Mouse (Mus musculus): Measurements from ENCODE around the gene Dyrk2.

Gene Dyrk2

DNA sequence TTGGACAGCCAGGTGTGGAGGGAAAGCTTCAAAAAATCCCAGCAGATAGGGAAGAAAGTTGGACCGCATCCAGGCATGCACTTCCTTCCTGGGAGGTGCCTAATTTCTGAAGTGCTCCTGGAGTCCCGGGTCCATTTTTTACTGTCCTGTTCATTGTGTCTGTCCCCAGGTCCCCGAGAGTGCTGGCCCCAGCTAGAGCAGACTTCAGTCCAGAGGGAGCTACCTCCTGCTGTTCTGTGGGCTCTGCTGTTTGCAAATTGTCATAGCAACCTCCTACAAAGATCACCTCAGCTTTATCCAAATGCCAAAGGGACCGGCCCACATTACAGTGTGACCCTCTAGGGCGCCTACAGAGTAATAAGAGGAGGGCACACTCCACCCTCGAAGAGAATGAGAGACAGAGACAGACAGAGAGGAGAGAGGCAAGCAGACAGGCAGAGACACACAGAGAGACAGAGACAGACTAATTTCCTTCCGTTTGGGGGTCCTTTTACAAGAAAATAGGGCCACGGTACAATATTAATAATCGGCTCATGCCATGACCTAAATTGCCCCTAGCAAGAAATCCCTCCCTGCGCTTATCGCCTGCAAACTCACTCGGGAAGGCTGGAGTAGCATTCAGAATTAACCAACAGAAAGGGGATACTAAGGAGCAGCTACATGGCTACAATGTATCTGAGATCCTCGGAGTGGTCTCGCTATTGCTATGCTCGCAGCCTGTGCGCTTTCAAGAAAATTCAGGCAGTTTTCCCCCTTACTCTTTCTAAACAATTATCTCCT is at the start of gene Dyrk2:
TSS of gene Dyrk2 (minus strand) at position 9 of the 780 bp plus-strand sequence.
- DNase-seq = peak; percentile 49 to 58

- DNase-seq = no peak
These were observed 32.6 kb upstream of the Dyrk2 start for GRCm38 (mm10) chr10:118902625-118903024.

DNA sequence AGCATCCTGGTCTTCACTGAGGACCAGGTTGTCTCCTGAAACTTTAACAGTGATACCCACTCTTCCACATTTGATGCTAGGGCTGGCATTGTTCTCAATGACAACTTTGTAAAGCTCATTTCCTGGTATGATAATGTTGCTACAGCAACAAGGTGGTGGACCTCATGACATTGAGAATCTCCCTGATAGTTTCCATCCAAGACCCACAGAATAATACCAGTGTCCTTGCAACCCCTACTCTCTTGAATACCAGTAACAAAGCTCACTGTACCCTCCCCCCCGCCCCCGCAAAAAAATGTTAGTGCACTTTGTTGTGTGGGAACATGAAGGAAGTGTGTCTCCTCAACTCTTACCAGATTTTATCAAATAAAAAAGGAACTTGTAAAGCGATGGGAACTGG is 23.6 kb upstream of the Dyrk2 start:
- DNase-seq = no peak

DNA sequence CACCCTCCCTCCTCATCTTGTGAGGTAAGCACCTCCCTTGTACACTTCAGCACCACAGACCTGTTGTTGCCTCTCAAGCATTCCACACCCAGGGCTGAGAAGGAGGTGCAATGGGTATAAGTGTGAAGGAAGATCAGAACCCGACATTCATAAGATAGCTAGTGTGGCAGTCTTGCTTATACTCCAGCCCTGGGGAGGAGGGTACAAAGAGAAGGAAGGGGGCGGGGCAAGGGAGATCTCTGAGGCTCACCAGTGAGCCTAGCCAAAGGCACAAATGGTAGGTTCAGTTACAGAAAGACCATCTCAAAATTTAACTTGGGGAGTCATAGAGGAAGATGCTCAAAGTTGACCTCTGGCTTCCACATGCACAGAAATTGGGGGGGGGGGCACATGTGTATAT is 14.1 kb upstream of the Dyrk2 start:
- DNase-seq = no peak

DNA sequence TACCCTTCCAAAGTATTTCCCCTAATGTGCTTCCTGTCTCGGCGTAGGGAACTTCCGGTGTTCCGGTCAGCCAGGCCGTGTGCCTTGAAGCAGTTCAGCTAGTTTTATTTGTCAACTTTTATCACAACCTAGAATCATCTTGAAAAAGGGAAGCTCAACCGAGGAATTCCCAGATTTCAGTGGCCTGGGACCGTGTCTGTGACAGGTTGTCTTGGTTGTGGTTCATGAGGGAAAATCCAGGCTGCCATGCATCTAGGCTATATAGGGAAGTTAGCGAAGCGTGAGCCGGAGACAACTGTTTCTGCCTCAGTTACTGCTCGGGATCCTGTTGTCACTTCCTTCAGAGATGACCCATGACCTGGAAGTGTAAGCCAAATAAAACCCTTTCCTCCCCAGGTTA is 13.3 kb upstream of the Dyrk2 start:
- no peak for DNase-seq

DNA sequence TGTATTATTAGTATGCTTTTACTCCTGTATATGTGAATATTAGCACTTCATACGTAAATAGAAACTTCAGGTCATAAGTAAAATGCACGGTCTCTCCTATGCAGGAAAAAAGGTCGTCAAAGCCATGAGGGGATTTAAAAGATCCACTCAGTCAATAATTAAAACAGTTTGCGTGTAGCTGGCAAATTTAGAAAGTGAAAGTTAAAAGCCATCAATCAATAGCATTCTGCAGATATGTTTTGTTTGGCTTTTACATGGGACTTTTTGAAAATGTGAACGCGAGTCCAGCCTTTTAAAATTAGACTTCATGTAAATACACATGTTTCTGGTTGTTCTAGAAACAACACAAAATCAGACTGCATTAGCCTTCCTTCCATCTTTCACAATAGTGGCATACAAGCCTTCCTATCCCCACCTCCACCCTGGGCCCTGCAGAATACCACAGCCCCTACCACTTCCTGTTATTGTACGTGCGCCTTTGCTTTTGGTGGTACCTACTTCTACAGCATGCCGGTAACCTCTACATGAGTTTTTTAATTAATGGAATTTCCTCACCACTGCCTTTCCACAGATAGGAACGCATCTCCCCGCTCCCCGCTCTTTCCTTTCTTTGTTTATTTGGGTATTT is 12.4 kb upstream of the Dyrk2 start:
- DNase-seq = no peak

DNA sequence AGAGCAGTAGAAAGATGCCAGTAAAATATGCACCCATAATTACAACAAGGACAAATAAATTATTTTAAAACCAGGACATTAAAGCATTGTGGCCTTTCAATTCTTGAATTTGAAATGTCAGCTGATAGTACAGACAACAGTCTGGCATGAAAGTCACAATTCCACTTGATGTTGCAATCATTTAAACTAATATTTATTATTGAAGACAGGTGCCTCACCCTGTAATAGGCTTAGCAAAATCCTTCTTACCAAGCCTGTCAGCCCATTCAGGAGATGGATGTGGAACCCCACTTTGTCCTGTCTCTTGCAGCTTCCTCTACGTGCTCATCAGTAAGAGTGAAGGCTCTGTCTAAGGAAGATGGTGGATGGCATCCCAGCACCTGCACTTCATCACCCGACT is 10.8 kb upstream of the Dyrk2 start:
- DNase-seq = no peak

GRCm38 (mm10) chr10:118872196-118872595 is 2.2 kb upstream of the Dyrk2 start:
- no peak for DNase-seq

DNA sequence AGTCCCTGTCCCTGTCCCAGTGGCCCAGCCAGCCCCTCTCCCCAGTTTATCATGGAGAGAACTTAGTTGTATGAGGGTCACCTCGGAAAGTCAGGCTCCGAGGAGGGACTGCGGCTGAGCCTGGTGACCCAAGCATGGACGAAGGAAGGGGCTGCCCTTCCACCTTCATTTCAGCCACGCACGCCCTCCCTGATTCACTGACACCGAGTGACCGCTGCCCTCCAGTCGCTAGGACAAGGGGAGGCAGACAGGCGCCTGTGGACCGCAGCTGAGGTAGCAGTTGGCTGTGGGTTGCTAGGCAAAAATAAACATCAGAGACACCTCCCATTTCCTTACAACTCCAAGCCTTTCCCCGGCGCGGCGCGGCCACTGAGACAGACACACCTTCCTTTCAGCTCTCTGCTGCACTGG is 413 bp downstream of the Dyrk2 start:
- peak; percentile 81 to 93 for DNase-seq

- DNase-seq = peak; percentile 87 to 91
These were observed 1.1 kb downstream of the Dyrk2 start for GRCm38 (mm10) chr10:118868601-118869590.

GRCm38 (mm10) chr10:118867896-118868600 is 2.0 kb downstream of the Dyrk2 start:
- peak; percentile 54 to 69 for DNase-seq

- DNase-seq = peak; percentile 62 to 81
These were observed 2.6 kb downstream of the Dyrk2 start for GRCm38 (mm10) chr10:118867304-118867895.

DNA sequence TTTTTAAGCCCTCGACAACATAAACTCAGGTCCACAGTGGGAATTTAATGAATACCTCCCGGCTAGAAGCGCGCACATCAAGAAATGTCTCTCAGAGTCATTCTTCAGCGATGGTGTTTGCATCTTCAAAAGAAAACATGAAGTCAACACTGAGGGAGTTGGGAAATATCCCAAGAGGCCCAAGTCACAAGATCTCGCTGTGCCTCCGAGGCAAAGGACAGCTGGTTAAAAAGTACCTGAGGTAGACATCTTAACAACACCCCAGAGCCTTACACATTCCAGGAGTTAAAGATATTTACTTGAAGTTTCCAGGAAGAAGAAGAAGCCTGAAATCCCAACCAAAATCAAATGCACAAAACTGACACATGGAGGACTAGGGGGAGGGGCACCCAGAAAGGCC is 5.0 kb downstream of the Dyrk2 start:
- peak; percentile 34 to 44 for DNase-seq

GRCm38 (mm10) chr10:118863611-118864010 is 6.4 kb downstream of the Dyrk2 start:
- peak; percentile 65 to 86 for DNase-seq

GRCm38 (mm10) chr10:118862233-118862632 is 7.8 kb downstream of the Dyrk2 start:
- DNase-seq = no peak

- no peak for DNase-seq
These were observed 8.6 kb downstream of the Dyrk2 start for GRCm38 (mm10) chr10:118861234-118862025.

- no peak for DNase-seq
These were observed 10.4 kb downstream of the Dyrk2 start for GRCm38 (mm10) chr10:118859655-118860054.

DNA sequence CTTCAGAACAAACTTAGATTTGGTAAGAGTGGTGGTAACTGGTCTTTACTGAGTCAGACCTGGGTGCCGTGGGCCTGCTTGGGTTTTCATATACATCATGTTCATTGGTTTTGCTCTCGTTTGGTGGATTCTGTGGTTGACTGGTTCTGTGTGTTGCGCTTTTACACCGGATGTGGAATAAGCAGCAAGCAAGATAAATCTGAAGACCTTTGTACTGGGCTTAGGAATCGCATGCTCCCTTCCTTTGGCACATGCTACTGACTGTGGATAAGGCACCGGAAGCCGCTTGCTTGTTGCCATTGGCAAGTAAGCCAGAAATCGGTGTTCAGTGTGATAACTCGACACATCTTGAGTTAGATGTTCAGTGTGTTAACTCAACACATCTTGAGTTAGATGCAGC is 15.4 kb downstream of the Dyrk2 start:
- no peak for DNase-seq

DNA sequence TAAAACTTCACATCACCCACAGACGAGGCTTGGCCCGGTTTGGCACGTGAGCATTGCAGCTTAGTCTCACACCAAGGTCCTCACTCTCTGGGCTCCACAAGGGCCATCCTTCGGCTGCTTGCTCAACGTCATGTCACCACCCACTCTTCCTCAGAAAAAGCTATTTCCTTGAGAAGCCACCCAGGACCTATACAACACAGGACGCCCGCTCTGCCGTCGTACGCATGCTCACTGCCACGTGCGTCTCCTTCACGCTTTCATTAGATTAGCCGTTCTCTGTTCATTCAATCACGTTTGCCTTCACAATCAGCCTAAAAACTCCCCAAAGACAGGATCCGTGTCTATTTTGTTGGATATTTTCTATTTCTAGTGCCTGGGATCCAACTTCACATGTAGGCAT is 17.5 kb downstream of the Dyrk2 start:
- DNase-seq = no peak

- no peak for DNase-seq
These were observed 21.5 kb downstream of the Dyrk2 start for GRCm38 (mm10) chr10:118848501-118848900.

DNA sequence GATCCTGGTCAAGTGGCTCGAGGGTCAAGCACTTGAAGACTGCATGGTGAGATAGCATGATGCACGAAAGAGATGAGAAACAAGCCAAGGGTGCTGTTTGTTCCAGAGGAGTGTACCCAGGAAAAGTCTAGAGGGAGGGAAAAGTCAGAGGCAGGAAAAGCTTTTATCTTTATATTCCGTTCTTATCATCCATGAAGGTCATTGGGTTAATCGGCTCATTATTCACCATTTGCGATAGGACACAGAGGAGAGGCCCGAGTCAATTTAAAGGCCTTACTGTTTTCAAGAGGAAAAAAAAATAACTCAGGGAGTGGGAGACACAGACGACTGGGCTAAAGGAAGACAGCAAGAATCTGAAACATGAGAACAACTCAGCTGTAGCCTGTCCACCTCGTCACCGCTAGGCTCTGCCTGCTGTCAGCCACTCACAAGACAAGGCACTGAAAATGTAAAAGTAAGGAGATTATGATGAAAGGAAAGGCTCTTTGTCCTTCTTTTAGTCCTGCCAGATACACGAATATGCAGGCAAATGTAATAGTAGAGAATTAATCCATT is 22.9 kb downstream of the Dyrk2 start:
- DNase-seq = no peak

All from kidney, postnatal 25 days (tissue).